Mouse (Mus musculus): ENCODE results near the gene Tmbim6.

- no peak for TF ChIP-seq CTCF (IDR thresholded peaks at IDR 0.05; ENCODE audit: control insufficient read depth, insufficient read depth, insufficient read length)
- no peak for TF ChIP-seq USF1 (IDR thresholded peaks at IDR 0.05; ENCODE audit: low read depth)
- no peak for TF ChIP-seq CEBPB (IDR thresholded peaks at IDR 0.05; ENCODE audit: low read depth)
- TF ChIP-seq MYOG (IDR thresholded peaks at IDR 0.05; ENCODE audit: control insufficient read depth, extremely low read depth, insufficient read length): no peak
- no peak for TF ChIP-seq FOSL1 (IDR thresholded peaks at IDR 0.05; ENCODE audit: insufficient read depth, low read length, poor library complexity, severe bottlenecking)
- TF ChIP-seq MAX (IDR thresholded peaks at IDR 0.05): peak; percentile 41
- TF ChIP-seq MYOD1 (IDR thresholded peaks at IDR 0.05; ENCODE audit: control insufficient read depth, insufficient read length, low read depth): no peak
Observed at GRCm38 (mm10) chr15:99343414-99344147, 49.1 kb upstream of the Tmbim6 start.
